Mouse (Mus musculus): ENCODE measurements around the gene Tns1. TPM values are rescaled to one million over a fixed set of nuclear protein-coding genes. Genes with fewer than 3 reads are reported as not detected.

Tns1 gene
- polyA plus RNA-seq, 1 experiment, result 400 TPM

- Histone ChIP-seq H3K36me3 (ENCODE audit: control insufficient read depth, insufficient read depth, low read length) (peaks cover 18% of the 10 kb centered on the region), H3K4me1 (ENCODE audit: control insufficient read depth, insufficient read depth, low read length) (peaks cover 43% of the 10 kb centered on the region), H3K27ac (ENCODE audit: insufficient read depth, low read depth, low read length) (peak overlapping the region; percentile 51), H3K4me3 (ENCODE audit: insufficient read depth, low read depth, low read length) (no peak overlapping the region), H3K27me3 (replicated peaks; ENCODE audit: control insufficient read depth, insufficient read depth, low read length) (no peaks in the 10 kb centered on the region)
- WGBS, result 31% methylated on average over 13 of the region's 13 CpGs
- TF ChIP-seq CTCF (conservative IDR thresholded peaks at IDR 0.05; ENCODE audit: insufficient read depth, insufficient read length, low read depth, low read length), result no peak
- TF ChIP-seq POLR2A (IDR thresholded peaks at IDR 0.05; ENCODE audit: low read depth, low read length), result no peak
- DNase-seq, result peak; percentile 74
Observed at GRCm38 (mm10) chr1:73968712-73969511, 155.3 kb downstream of the Tns1 start.

GRCm38 (mm10) chr1:73966411-73967238 is 157.6 kb downstream of the Tns1 start:
- 43% methylated on average over 12 of the region's 12 CpGs for WGBS
- peak; percentile 92 for DNase-seq
- Histone ChIP-seq H3K27me3 (replicated peaks; ENCODE audit: control insufficient read depth, insufficient read depth, low read length) (no peaks in the 10 kb centered on the region), H3K4me1 (ENCODE audit: control insufficient read depth, insufficient read depth, low read length) (peaks cover 51% of the 10 kb centered on the region), H3K36me3 (ENCODE audit: control insufficient read depth, insufficient read depth, low read length) (peaks cover 12% of the 10 kb centered on the region; the same call in 1 of the 2 replicates), H3K4me3 (ENCODE audit: insufficient read depth, low read depth, low read length) (no peak overlapping the region), H3K27ac (ENCODE audit: insufficient read depth, low read depth, low read length) (peak overlapping the region; percentile 8; the same call in 1 of the 2 replicates)
- TF ChIP-seq POLR2A (IDR thresholded peaks at IDR 0.05; ENCODE audit: low read depth, low read length) (no peak), CTCF (conservative IDR thresholded peaks at IDR 0.05; ENCODE audit: insufficient read depth, insufficient read length, low read depth, low read length) (no peak; the same call in 1 of the 2 replicates)

GRCm38 (mm10) chr1:73964151-73964743 is 160.0 kb downstream of the Tns1 start:
- H3K4me1 ChIP-seq (ENCODE audit: control insufficient read depth, insufficient read depth, low read length), result peaks cover 40% of the 10 kb centered on the region
- 35% methylated on average over 5 of the region's 5 CpGs for WGBS
- peak overlapping the region; percentile 77 for H3K27ac ChIP-seq (ENCODE audit: insufficient read depth, low read depth, low read length)
- no peak for TF ChIP-seq CTCF (conservative IDR thresholded peaks at IDR 0.05; ENCODE audit: insufficient read depth, insufficient read length, low read depth, low read length)
- TF ChIP-seq POLR2A (IDR thresholded peaks at IDR 0.05; ENCODE audit: low read depth, low read length), result no peak
- no peaks in the 10 kb centered on the region for H3K27me3 ChIP-seq (replicated peaks; ENCODE audit: control insufficient read depth, insufficient read depth, low read length)
- H3K4me3 ChIP-seq (ENCODE audit: insufficient read depth, low read depth, low read length), result no peak overlapping the region
- H3K36me3 ChIP-seq (ENCODE audit: control insufficient read depth, insufficient read depth, low read length), result peaks cover 6% of the 10 kb centered on the region
- DNase-seq, result no peak

- TF ChIP-seq CTCF (conservative IDR thresholded peaks at IDR 0.05; ENCODE audit: insufficient read depth, insufficient read length, low read depth, low read length), result no peak
- no peak for TF ChIP-seq POLR2A (IDR thresholded peaks at IDR 0.05; ENCODE audit: low read depth, low read length)
- WGBS, result 8% methylated on average over 8 of the region's 8 CpGs
- peaks cover 37% of the 10 kb centered on the region for H3K4me1 ChIP-seq (ENCODE audit: control insufficient read depth, insufficient read depth, low read length)
Observed at GRCm38 (mm10) chr1:73963626-73964025, 160.6 kb downstream of the Tns1 start.

GRCm38 (mm10) chr1:73962668-73963371 is 161.4 kb downstream of the Tns1 start:
- WGBS, result 9% methylated on average over 12 of the region's 12 CpGs
- peak; percentile 92 for DNase-seq
- Histone ChIP-seq H3K27me3 (replicated peaks; ENCODE audit: control insufficient read depth, insufficient read depth, low read length) (no peaks in the 10 kb centered on the region), H3K4me3 (ENCODE audit: insufficient read depth, low read depth, low read length) (peak overlapping the region; percentile 19), H3K4me1 (ENCODE audit: control insufficient read depth, insufficient read depth, low read length) (peaks cover 34% of the 10 kb centered on the region), H3K27ac (ENCODE audit: insufficient read depth, low read depth, low read length) (peak overlapping the region; percentile 80), H3K36me3 (ENCODE audit: control insufficient read depth, insufficient read depth, low read length) (peaks cover 3% of the 10 kb centered on the region)
- TF ChIP-seq POLR2A (IDR thresholded peaks at IDR 0.05; ENCODE audit: low read depth, low read length) (no peak), CTCF (conservative IDR thresholded peaks at IDR 0.05; ENCODE audit: insufficient read depth, insufficient read length, low read depth, low read length) (no peak)

More at GRCm38 (mm10) chr1:73963626-73964025, 160.6 kb downstream of the Tns1 start:
- H3K4me3 ChIP-seq (ENCODE audit: insufficient read depth, low read depth, low read length), result no peak overlapping the region
- no peaks in the 10 kb centered on the region for H3K27me3 ChIP-seq (replicated peaks; ENCODE audit: control insufficient read depth, insufficient read depth, low read length)
- peak; percentile 89 for DNase-seq
- H3K27ac ChIP-seq (ENCODE audit: insufficient read depth, low read depth, low read length), result peak overlapping the region; percentile 77
- peaks cover 5% of the 10 kb centered on the region for H3K36me3 ChIP-seq (ENCODE audit: control insufficient read depth, insufficient read depth, low read length)

- peak; percentile 64 for DNase-seq
- WGBS, result 65% methylated on average over 5 of the region's 5 CpGs
- TF ChIP-seq POLR2A (IDR thresholded peaks at IDR 0.05; ENCODE audit: low read depth, low read length) (no peak), CTCF (conservative IDR thresholded peaks at IDR 0.05; ENCODE audit: insufficient read depth, insufficient read length, low read depth, low read length) (no peak)
- peak overlapping the region; percentile 80; the same call in 1 of the 2 replicates for H3K27ac ChIP-seq (ENCODE audit: insufficient read depth, low read depth, low read length)
- no peaks in the 10 kb centered on the region for H3K27me3 ChIP-seq (replicated peaks; ENCODE audit: control insufficient read depth, insufficient read depth, low read length)
- H3K36me3 ChIP-seq (ENCODE audit: control insufficient read depth, insufficient read depth, low read length), result peaks cover 3% of the 10 kb centered on the region
- no peak overlapping the region for H3K4me3 ChIP-seq (ENCODE audit: insufficient read depth, low read depth, low read length)
- peaks cover 37% of the 10 kb centered on the region for H3K4me1 ChIP-seq (ENCODE audit: control insufficient read depth, insufficient read depth, low read length)
Observed at GRCm38 (mm10) chr1:73962049-73962448, 162.2 kb downstream of the Tns1 start.
